Mouse (Mus musculus): Measurements from ENCODE around the gene Lpar1. TPM values are rescaled to one million over a fixed set of nuclear protein-coding genes. Genes with fewer than 3 reads are reported as not detected.
A peak's percentile ranks its signal among the peaks of the same experiment; 100 is the strongest.

Lpar1 gene
- polyA plus RNA-seq, 1 experiment from 2014 or later = 18.7 TPM

GRCm38 (mm10) chr4:58506539-58507527 lies 46.9 kb downstream of the Lpar1 start:
- Histone ChIP-seq H3K9me3 (replicated peaks) (no peaks in the 10 kb centered on the region), H3K4me3 (no peak overlapping the region), H3K36me3 (no peaks in the 10 kb centered on the region), H3K9ac (no peak overlapping the region), H3K27ac (no peak overlapping the region), H3K4me2 (no peak overlapping the region), H3K27me3 (no peaks in the 10 kb centered on the region), H3K4me1 (replicated peaks) (peaks cover 13% of the 10 kb centered on the region)
- no peak for ATAC-seq (replicated peaks; ENCODE audit: insufficient number of reproducible peaks, insufficient read depth, low FRiP score, low read depth)
- 91% methylated on average over 4 of the region's 4 CpGs for WGBS

- no peaks in the 10 kb centered on the region for H3K36me3 ChIP-seq
- H3K4me3 ChIP-seq = no peak overlapping the region
- no peak for ATAC-seq (replicated peaks; ENCODE audit: insufficient number of reproducible peaks, insufficient read depth, low FRiP score, low read depth)
- H3K4me1 ChIP-seq (replicated peaks) = peaks cover 14% of the 10 kb centered on the region
- H3K9me3 ChIP-seq (replicated peaks) = no peaks in the 10 kb centered on the region
- H3K4me2 ChIP-seq = no peak overlapping the region
- WGBS = 81% methylated on average over 2 of the region's 2 CpGs
- H3K27ac ChIP-seq = no peak overlapping the region
- H3K9ac ChIP-seq = no peak overlapping the region
- H3K27me3 ChIP-seq = no peaks in the 10 kb centered on the region
These were observed 49.4 kb downstream of the Lpar1 start for GRCm38 (mm10) chr4:58504250-58504649.

GRCm38 (mm10) chr4:58501012-58501777 lies 52.5 kb downstream of the Lpar1 start:
- Histone ChIP-seq H3K4me3 (no peak overlapping the region), H3K4me1 (replicated peaks) (peaks cover 8% of the 10 kb centered on the region), H3K9me3 (replicated peaks) (no peaks in the 10 kb centered on the region), H3K36me3 (no peaks in the 10 kb centered on the region), H3K9ac (no peak overlapping the region), H3K27me3 (no peaks in the 10 kb centered on the region), H3K27ac (peak overlapping the region; percentile 14; the same call in 1 of the 2 replicates), H3K4me2 (no peak overlapping the region)
- peak; percentile 53; the same call in 1 of the 2 replicates for ATAC-seq (replicated peaks; ENCODE audit: insufficient number of reproducible peaks, insufficient read depth, low FRiP score, low read depth)
- 69% methylated on average over 21 of the region's 21 CpGs for WGBS

GRCm38 (mm10) chr4:58499831-58500230 lies 53.9 kb downstream of the Lpar1 start:
- WGBS = 38% methylated on average over 3 of the region's 3 CpGs
- no peak for ATAC-seq (replicated peaks; ENCODE audit: insufficient number of reproducible peaks, insufficient read depth, low FRiP score, low read depth)
- H3K36me3 ChIP-seq = no peaks in the 10 kb centered on the region
- no peak overlapping the region for H3K4me2 ChIP-seq
- H3K27me3 ChIP-seq = no peaks in the 10 kb centered on the region
- no peak overlapping the region for H3K9ac ChIP-seq
- no peak overlapping the region for H3K27ac ChIP-seq
- no peaks in the 10 kb centered on the region for H3K9me3 ChIP-seq (replicated peaks)
- no peak overlapping the region for H3K4me3 ChIP-seq
- H3K4me1 ChIP-seq (replicated peaks) = peaks cover 8% of the 10 kb centered on the region

- 78% methylated on average over 3 of the region's 3 CpGs for WGBS
- Histone ChIP-seq H3K27ac (no peak overlapping the region), H3K27me3 (no peaks in the 10 kb centered on the region), H3K9ac (no peak overlapping the region), H3K36me3 (no peaks in the 10 kb centered on the region), H3K4me3 (no peak overlapping the region), H3K4me1 (replicated peaks) (peaks cover 8% of the 10 kb centered on the region), H3K9me3 (replicated peaks) (no peaks in the 10 kb centered on the region), H3K4me2 (no peak overlapping the region)
- no peak for ATAC-seq (replicated peaks; ENCODE audit: insufficient number of reproducible peaks, insufficient read depth, low FRiP score, low read depth)
These were observed 54.5 kb downstream of the Lpar1 start for GRCm38 (mm10) chr4:58499241-58499640.

GRCm38 (mm10) chr4:58498734-58499133 lies 55.0 kb downstream of the Lpar1 start:
- H3K4me1 ChIP-seq (replicated peaks) = peaks cover 8% of the 10 kb centered on the region
- no peak overlapping the region for H3K27ac ChIP-seq
- H3K4me3 ChIP-seq = no peak overlapping the region
- H3K9me3 ChIP-seq (replicated peaks) = no peaks in the 10 kb centered on the region
- no peaks in the 10 kb centered on the region for H3K36me3 ChIP-seq
- ATAC-seq (replicated peaks; ENCODE audit: insufficient number of reproducible peaks, insufficient read depth, low FRiP score, low read depth) = no peak
- H3K27me3 ChIP-seq = no peaks in the 10 kb centered on the region
- no peak overlapping the region for H3K4me2 ChIP-seq
- no peak overlapping the region for H3K9ac ChIP-seq
- 58% methylated on average over 6 of the region's 6 CpGs for WGBS

GRCm38 (mm10) chr4:58497284-58497683 lies 56.4 kb downstream of the Lpar1 start:
- no peak for ATAC-seq (replicated peaks; ENCODE audit: insufficient number of reproducible peaks, insufficient read depth, low FRiP score, low read depth)
- 60% methylated on average over 4 of the region's 4 CpGs for WGBS
- peaks cover 12% of the 10 kb centered on the region for H3K4me1 ChIP-seq (replicated peaks)
- H3K4me2 ChIP-seq = no peak overlapping the region
- no peaks in the 10 kb centered on the region for H3K9me3 ChIP-seq (replicated peaks)
- H3K36me3 ChIP-seq = no peaks in the 10 kb centered on the region
- H3K27me3 ChIP-seq = no peaks in the 10 kb centered on the region
- no peak overlapping the region for H3K4me3 ChIP-seq
- no peak overlapping the region for H3K27ac ChIP-seq
- H3K9ac ChIP-seq = no peak overlapping the region

GRCm38 (mm10) chr4:58496743-58497142 lies 57.0 kb downstream of the Lpar1 start:
- Histone ChIP-seq H3K9me3 (replicated peaks) (no peaks in the 10 kb centered on the region), H3K4me2 (no peak overlapping the region), H3K27me3 (no peaks in the 10 kb centered on the region), H3K4me1 (replicated peaks) (peaks cover 16% of the 10 kb centered on the region), H3K36me3 (no peaks in the 10 kb centered on the region), H3K4me3 (no peak overlapping the region), H3K9ac (no peak overlapping the region), H3K27ac (no peak overlapping the region)
- no peak for ATAC-seq (replicated peaks; ENCODE audit: insufficient number of reproducible peaks, insufficient read depth, low FRiP score, low read depth)
- 65% methylated on average over 8 of the region's 8 CpGs for WGBS

- Histone ChIP-seq H3K4me3 (no peak overlapping the region), H3K9ac (no peak overlapping the region), H3K4me1 (replicated peaks) (peaks cover 15% of the 10 kb centered on the region), H3K36me3 (no peaks in the 10 kb centered on the region), H3K4me2 (no peak overlapping the region), H3K27ac (no peak overlapping the region), H3K27me3 (no peaks in the 10 kb centered on the region), H3K9me3 (replicated peaks) (no peaks in the 10 kb centered on the region)
- ATAC-seq (replicated peaks; ENCODE audit: insufficient number of reproducible peaks, insufficient read depth, low FRiP score, low read depth) = no peak
- 82% methylated on average over 3 of the region's 3 CpGs for WGBS
These were observed 62.0 kb downstream of the Lpar1 start for GRCm38 (mm10) chr4:58491742-58492141.

GRCm38 (mm10) chr4:58490374-58490773 lies 63.3 kb downstream of the Lpar1 start:
- ATAC-seq (replicated peaks; ENCODE audit: insufficient number of reproducible peaks, insufficient read depth, low FRiP score, low read depth) = 0 out of 2 replicates have a peak, but pooled peaks have one; percentile 43
- Histone ChIP-seq H3K27me3 (no peaks in the 10 kb centered on the region), H3K4me1 (replicated peaks) (peaks cover 15% of the 10 kb centered on the region), H3K4me2 (no peak overlapping the region), H3K36me3 (no peaks in the 10 kb centered on the region), H3K9me3 (replicated peaks) (no peaks in the 10 kb centered on the region), H3K27ac (no peak overlapping the region), H3K4me3 (no peak overlapping the region), H3K9ac (no peak overlapping the region)
- WGBS = 68% methylated on average over 4 of the region's 4 CpGs

GRCm38 (mm10) chr4:58478564-58478963 lies 75.1 kb downstream of the Lpar1 start:
- Histone ChIP-seq H3K9me3 (replicated peaks) (no peaks in the 10 kb centered on the region), H3K9ac (no peak overlapping the region), H3K4me2 (no peak overlapping the region), H3K36me3 (no peaks in the 10 kb centered on the region), H3K4me3 (no peak overlapping the region), H3K27me3 (no peaks in the 10 kb centered on the region), H3K4me1 (replicated peaks) (no peaks in the 10 kb centered on the region), H3K27ac (no peak overlapping the region)
- 97% methylated on average over 1 of the region's 1 CpGs for WGBS
- ATAC-seq (replicated peaks; ENCODE audit: insufficient number of reproducible peaks, insufficient read depth, low FRiP score, low read depth) = no peak
